ENCODE assay signal across 8 mouse cellular contexts in genomic region chr9:43745051-43745792, GRCm38 (mm10). TPM values are rescaled to one million over a fixed set of nuclear protein-coding genes. Genes with fewer than 3 reads are reported as not detected.
DNase-seq lines count a peak whose midpoint lies in the region; ATAC-seq and TF ChIP-seq lines count a peak whose summit lies in the region.

No protein-coding gene starts in this region.

- DNase-seq in gastrocnemius, postnatal 10 days, result peak; percentile 40
- no peak for DNase-seq in gastrocnemius, postnatal 25 days
- DNase-seq in NIH3T3 (ENCODE audit: low read depth), result peak; percentile 44
- DNase-seq in embryonic facial prominence, embryonic 14.5 days (ENCODE audit: low spot score), result peak; percentile 82
- peak; percentile 59 for DNase-seq in hindbrain, postnatal 0 days (ENCODE audit: low spot score)
- DNase-seq in layer of hippocampus, adult 9-11 months, result no peak

- peak overlapping the region; percentile 15; the same call in 1 of the 2 replicates for H3K27ac ChIP-seq in embryonic facial prominence, embryonic 14.5 days (replicated peaks; ENCODE audit: low read depth, low read length)
- peak overlapping the region; percentile 51; the same call in 1 of the 2 replicates for H3K27ac ChIP-seq in hindbrain, postnatal 0 days
- no peak overlapping the region for H3K27ac ChIP-seq in liver, embryonic 15.5 days (replicated peaks)
- H3K27ac ChIP-seq in neural tube, embryonic 14.5 days (ENCODE audit: low read depth, low read length), result peak overlapping the region; percentile 95

- H3K4me2 ChIP-seq in embryonic facial prominence, embryonic 14.5 days (ENCODE audit: low read depth, low read length), result peak overlapping the region; percentile 95
- H3K4me2 ChIP-seq in hindbrain, postnatal 0 days (ENCODE audit: low read depth, low read length), result peak overlapping the region; percentile 90
- H3K4me2 ChIP-seq in liver, embryonic 15.5 days, result peak overlapping the region; percentile 71
- H3K4me2 ChIP-seq in neural tube, embryonic 14.5 days (ENCODE audit: low read depth, low read length), result peak overlapping the region; percentile 79

- H3K27me3 ChIP-seq in embryonic facial prominence, embryonic 14.5 days (replicated peaks; ENCODE audit: control insufficient read depth, insufficient read depth, low read length), result no peaks in the 10 kb centered on the region
- H3K27me3 ChIP-seq in hindbrain, postnatal 0 days (ENCODE audit: insufficient read depth, low read length), result no peaks in the 10 kb centered on the region
- peaks cover 59% of the 10 kb centered on the region for H3K27me3 ChIP-seq in liver, embryonic 15.5 days
- no peaks in the 10 kb centered on the region for H3K27me3 ChIP-seq in neural tube, embryonic 14.5 days (ENCODE audit: control insufficient read depth, insufficient read depth, low read length)

- ATAC-seq in embryonic facial prominence, embryonic 14.5 days (ENCODE audit: low read depth), result peak; percentile 41
- no peak for ATAC-seq in hindbrain, postnatal 0 days
- 0 out of 2 replicates have a peak, but pooled peaks have one; percentile 8 for ATAC-seq in liver, embryonic 15.5 days (ENCODE audit: insufficient read depth)
- ATAC-seq in neural tube, embryonic 14.5 days (ENCODE audit: low read depth), result no peak; the same call in 1 of the 2 replicates

- peaks cover 30% of the 10 kb centered on the region for H3K4me1 ChIP-seq in embryonic facial prominence, embryonic 14.5 days (ENCODE audit: control insufficient read depth, insufficient read depth, low read length)
- H3K4me1 ChIP-seq in hindbrain, postnatal 0 days (ENCODE audit: insufficient read depth, low read length), result peaks cover 40% of the 10 kb centered on the region
- H3K4me1 ChIP-seq in liver, embryonic 15.5 days (replicated peaks), result peaks cover 19% of the 10 kb centered on the region
- H3K4me1 ChIP-seq in neural tube, embryonic 14.5 days (ENCODE audit: control insufficient read depth, insufficient read depth, low read length), result peaks cover 35% of the 10 kb centered on the region

- H3K9me3 ChIP-seq in embryonic facial prominence, embryonic 14.5 days (ENCODE audit: control insufficient read depth, low read length), result no peaks in the 10 kb centered on the region
- no peaks in the 10 kb centered on the region for H3K9me3 ChIP-seq in hindbrain, postnatal 0 days (ENCODE audit: low read length)
- no peaks in the 10 kb centered on the region for H3K9me3 ChIP-seq in liver, embryonic 15.5 days (replicated peaks)
- H3K9me3 ChIP-seq in neural tube, embryonic 14.5 days (ENCODE audit: control insufficient read depth, low read length), result no peaks in the 10 kb centered on the region

- 0 out of 2 replicates have a peak, but pooled peaks have one; percentile 2 for TF ChIP-seq CTCF in hindbrain, postnatal 0 days (IDR thresholded peaks at IDR 0.05; ENCODE audit: low read depth)

- H3K4me3 ChIP-seq in embryonic facial prominence, embryonic 14.5 days (ENCODE audit: low read depth, low read length), result peak overlapping the region; percentile 85
- peak overlapping the region; percentile 88 for H3K4me3 ChIP-seq in hindbrain, postnatal 0 days (ENCODE audit: low read length)
- H3K4me3 ChIP-seq in liver, embryonic 15.5 days (replicated peaks), result peak overlapping the region; percentile 63
- H3K4me3 ChIP-seq in neural tube, embryonic 14.5 days (ENCODE audit: low read depth, low read length), result peak overlapping the region; percentile 95

- H3K36me3 ChIP-seq in embryonic facial prominence, embryonic 14.5 days (ENCODE audit: control insufficient read depth, insufficient read depth, low read length), result no peaks in the 10 kb centered on the region
- no peaks in the 10 kb centered on the region for H3K36me3 ChIP-seq in hindbrain, postnatal 0 days (ENCODE audit: insufficient read depth, low read length)
- no peaks in the 10 kb centered on the region for H3K36me3 ChIP-seq in liver, embryonic 15.5 days (replicated peaks)
- H3K36me3 ChIP-seq in neural tube, embryonic 14.5 days (ENCODE audit: control insufficient read depth, insufficient read depth, low read length), result no peaks in the 10 kb centered on the region

- WGBS in embryonic facial prominence, embryonic 14.5 days, result under 1% methylated on average over 42 of the region's 43 CpGs
- WGBS in hindbrain, postnatal 0 days, result under 1% methylated on average over 43 of the region's 43 CpGs
- WGBS in liver, embryonic 15.5 days (ENCODE audit: insufficient replicate concordance), result 1% methylated on average over 43 of the region's 43 CpGs
- under 1% methylated on average over 43 of the region's 43 CpGs for WGBS in neural tube, embryonic 14.5 days

- peak overlapping the region; percentile 95 for H3K9ac ChIP-seq in embryonic facial prominence, embryonic 14.5 days (ENCODE audit: low read depth, low read length)
- H3K9ac ChIP-seq in hindbrain, postnatal 0 days (replicated peaks; ENCODE audit: low read length), result peak overlapping the region; percentile 95
- no peak overlapping the region for H3K9ac ChIP-seq in liver, embryonic 15.5 days
- peak overlapping the region; percentile 99 for H3K9ac ChIP-seq in neural tube, embryonic 14.5 days (replicated peaks; ENCODE audit: low read depth, low read length)

RNA-seq across cellular contexts. Expression of gene Nectin1, which starts 1.4 kb away (rescaled TPM):
- 1 to 10 TPM; 7.7 to 9.7 TPM for total RNA-seq in gastrocnemius, postnatal 10 days (2021)
- 1 to 10 TPM; 2.1 to 2.6 TPM for total RNA-seq in gastrocnemius, postnatal 25 days (2021)
- polyA plus RNA-seq in embryonic facial prominence, embryonic 14.5 days (2014; fragmentation: Nextera tagmentation; extraction: Ambion mirVana), result 9.0 and 10.1 TPM in 2 replicates
- 69.2 and 72.8 TPM in 2 replicates for total RNA-seq in hindbrain, postnatal 0 days (2014; rRNA removed)
- 15.7 and 17.1 TPM in 2 replicates for polyA plus RNA-seq in hindbrain, postnatal 0 days (2015; fragmentation: Nextera tagmentation; extraction: Ambion mirVana)
- 1.6 and 1.8 TPM in 2 replicates for polyA plus RNA-seq in liver, embryonic 15.5 days (2015; fragmentation: Nextera tagmentation; extraction: Ambion mirVana)
- polyA plus RNA-seq in neural tube, embryonic 14.5 days (2014; fragmentation: Nextera tagmentation; extraction: Ambion mirVana), result 14.9 and 21.1 TPM in 2 replicates

Comparison
In these comparisons a context has a peak if more than half of its experiments do, and no peak if none do; other contexts are left out.
1. DNase-seq: peak in gastrocnemius, postnatal 10 days (single experiment), NIH3T3 (single experiment), embryonic facial prominence, embryonic 14.5 days (single experiment) and hindbrain, postnatal 0 days (single experiment); none in gastrocnemius, postnatal 25 days (single experiment) and layer of hippocampus, adult 9-11 months (single experiment).
2. ATAC-seq: peak in embryonic facial prominence, embryonic 14.5 days (single experiment) and liver, embryonic 15.5 days (single experiment); none in hindbrain, postnatal 0 days (single experiment) and neural tube, embryonic 14.5 days (single experiment).
3. Peak in every context shown above with its lines, with median percentiles within 50 percentile points of each other: H3K4me2 ChIP-seq and H3K4me3 ChIP-seq.